Mouse (Mus musculus) adrenal gland, adult 2 months (tissue): ENCODE data around the gene Gm14444. TPM values are rescaled to one million over a fixed set of nuclear protein-coding genes. Genes with fewer than 3 reads are reported as not detected.
"Not testable (repeated sequence)": the region's sequence is repeated elsewhere in the genome, so short reads cannot be mapped to it uniquely, and the experiment has no call there.

Experiments used
- DNase-seq: peaks from one replicate; pipeline ENCODE4 v3.0.0; 2021
- long read RNA-seq: library from polyadenylated mRNA; stranded (forward); transcript quantifications from one replicate; pipeline ENCODE4 v2.0.0, GENCODE M21; 2021
- polyA plus RNA-seq: library from polyadenylated mRNA; depleted of rRNA; stranded (reverse); fragments of >200 nt; gene quantifications from 2 replicates; pipeline ENCODE4 v1.2.3, GENCODE M21; 2012; rRNA removed
- total RNA-seq, 2 experiments: library from RNA; stranded (reverse); gene quantifications; 2 replicates each; pipeline ENCODE4 v1.2.3; 2021

The Gm14444 gene
- total RNA-seq (under 1 TPM in 1 of 2 experiments, not detected in 1; 0.66 TPM), polyA plus RNA-seq (not detected in 2 replicates)
- long read RNA-seq, result 0 reads

GRCm38 (mm10) chr2:175010022-175010421 lies at the start of gene Gm14444:
Gene Gm14444, plus strand, starts transcription at chr2:175010241.
- DNase-seq, result not testable (repeated sequence)

GRCm38 (mm10) chr2:174965466-174965865 lies 44.6 kb upstream of the Gm14444 start:
- DNase-seq, result not testable (repeated sequence)

- not testable (repeated sequence) for DNase-seq
Measured at GRCm38 (mm10) chr2:175044268-175044667, 34.2 kb downstream of the Gm14444 start.

GRCm38 (mm10) chr2:175067681-175068261 lies 57.7 kb downstream of the Gm14444 start, which contains the start of gene Gm14393:
Gene Gm14393, minus strand, starts transcription at chr2:175067781.
- DNase-seq, result not testable (repeated sequence)

Other genes with a start within 250 kb of the Gm14444 start
- 10 to 100 TPM; 16.8 to 27.1 TPM for gene Edn3, start 249.6 kb upstream of the Gm14444 start, total RNA-seq
- gene Edn3, start 249.6 kb upstream of the Gm14444 start, polyA plus RNA-seq, result 5.7 and 5.9 TPM in 2 replicates
- 1 to 10 TPM in 1 of 2 experiments, under 1 TPM in 1; 0.78 to 1.4 TPM for gene Gm14393, start 57.5 kb downstream of the Gm14444 start, total RNA-seq
- gene Gm14393, start 57.5 kb downstream of the Gm14444 start, polyA plus RNA-seq, result not detected in 2 replicates
- gene Gm14399, start 131.8 kb downstream of the Gm14444 start, total RNA-seq, result 10 to 100 TPM; 15.1 to 20.4 TPM
- not detected in 2 replicates for gene Gm14399, start 131.8 kb downstream of the Gm14444 start, polyA plus RNA-seq
- 1 to 10 TPM; 1.8 to 2.2 TPM for gene Gm14443, start 165.6 kb downstream of the Gm14444 start, total RNA-seq
- 0.21 TPM in 1 of 2 replicates, not detected in the other for gene Gm14443, start 165.6 kb downstream of the Gm14444 start, polyA plus RNA-seq
- gene Gm14391, start 196.7 kb downstream of the Gm14444 start, total RNA-seq, result 10 to 100 TPM; 55.6 to 71.5 TPM
- gene Gm14391, start 196.7 kb downstream of the Gm14444 start, polyA plus RNA-seq, result 1.0 and 1.4 TPM in 2 replicates